Mouse (Mus musculus) myocyte (in vitro differentiated cells): ENCODE measurements around the gene Uqcrq. TPM values are rescaled to one million over a fixed set of nuclear protein-coding genes. Genes with fewer than 3 reads are reported as not detected.

ENCODE experiments used
- H3K27me3 ChIP-seq: one replicate; pipeline ENCODE4 v1.6.1; 2011; ENCODE audit not compliant: control insufficient read depth, insufficient read depth, insufficient read length
- H3K36me3 ChIP-seq: one replicate; pipeline ENCODE4 v1.6.1; 2011; ENCODE audit not compliant: control insufficient read depth, insufficient read depth
- H3K4me2 ChIP-seq: one replicate; pipeline ENCODE4 v1.6.1; 2011; ENCODE audit warnings: low read depth, control low read depth
- H3K4me3 ChIP-seq: one replicate; pipeline ENCODE4 v1.5.1; 2011; ENCODE audit warnings: mild to moderate bottlenecking, control low read depth, moderate library complexity
- H3K79me2 ChIP-seq: one replicate; pipeline ENCODE4 v1.6.1; 2011; ENCODE audit not compliant: control insufficient read depth, insufficient read depth
- H3ac ChIP-seq: one replicate; pipeline ENCODE4 v1.6.1; 2011; ENCODE audit not compliant: control insufficient read depth, insufficient read length
- CEBPB ChIP-seq: IDR thresholded peaks from 2 replicates; pipeline ENCODE4 v1.6.1; 2011; ENCODE audit warnings: mild to moderate bottlenecking, moderate library complexity; ENCODE audit not compliant: poor library complexity, insufficient read depth, severe bottlenecking
- E2F4 ChIP-seq: IDR thresholded peaks from one replicate; pipeline ENCODE4 v1.6.1; 2011; ENCODE audit warnings: mild to moderate bottlenecking, control low read depth, moderate library complexity; ENCODE audit not compliant: insufficient read depth
- MAX ChIP-seq: IDR thresholded peaks from one replicate; pipeline ENCODE4 v1.6.1; 2011; ENCODE audit warnings: low read depth, mild to moderate bottlenecking, control low read depth
- MYOD1 ChIP-seq, 3 experiments: IDR thresholded peaks; one replicate each; pipeline ENCODE4 v1.6.1; 2011; ENCODE audit warnings: control low read depth in 2 of 3, low read depth in 2 of 3, mild to moderate bottlenecking in 2 of 3, moderate library complexity in 1 of 3; ENCODE audit not compliant: insufficient read length in 2 of 3, control insufficient read depth in 1 of 3
- MYOG ChIP-seq, 3 experiments: IDR thresholded peaks; one replicate each; pipeline ENCODE4 v1.6.1; 2011; ENCODE audit warnings: control low read depth in 2 of 3, low read depth in 2 of 3, mild to moderate bottlenecking in 2 of 3; ENCODE audit not compliant: insufficient read length in 2 of 3, control insufficient read depth in 1 of 3, insufficient read depth in 1 of 3
- POLR2A ChIP-seq: IDR thresholded peaks from one replicate; pipeline ENCODE4 v1.6.1; 2011; ENCODE audit warnings: low read depth, mild to moderate bottlenecking, control low read depth, moderate library complexity; ENCODE audit not compliant: insufficient read length
- POLR2AphosphoS2 ChIP-seq: IDR thresholded peaks from one replicate; pipeline ENCODE4 v1.6.1; 2011; ENCODE audit warnings: low read depth, control low read depth; ENCODE audit not compliant: insufficient read length
- REST ChIP-seq: IDR thresholded peaks from one replicate; pipeline ENCODE4 v1.6.1; 2011; ENCODE audit warnings: mild to moderate bottlenecking, control low read depth, moderate library complexity; ENCODE audit not compliant: insufficient read depth, insufficient read length
- SRF ChIP-seq: IDR thresholded peaks from one replicate; pipeline ENCODE4 v1.6.1; 2011; ENCODE audit warnings: low read depth; ENCODE audit not compliant: control insufficient read depth, insufficient read length
- TCF12 ChIP-seq: IDR thresholded peaks from one replicate; pipeline ENCODE4 v1.6.1; 2011; ENCODE audit warnings: mild to moderate bottlenecking, control low read depth; ENCODE audit not compliant: poor library complexity, insufficient read depth, severe bottlenecking
- TCF3 ChIP-seq: IDR thresholded peaks from one replicate; pipeline ENCODE4 v1.6.1; 2011; ENCODE audit warnings: low read depth, control low read depth; ENCODE audit not compliant: insufficient read length
- USF1 ChIP-seq: IDR thresholded peaks from one replicate; pipeline ENCODE4 v1.6.1; 2011; ENCODE audit warnings: low read depth, mild to moderate bottlenecking, control low read depth, moderate library complexity
- polyA plus RNA-seq: library from polyadenylated mRNA; unstranded; fragments of >200 nt; fragmentation: generic; extraction: Trizol; gene quantifications from one replicate; pipeline ENCODE4 v1.2.1, GENCODE M21; 2012; ENCODE audit warnings: missing spikeins

Uqcrq gene
- polyA plus RNA-seq, 1 experiment: 1,153 TPM

DNA sequence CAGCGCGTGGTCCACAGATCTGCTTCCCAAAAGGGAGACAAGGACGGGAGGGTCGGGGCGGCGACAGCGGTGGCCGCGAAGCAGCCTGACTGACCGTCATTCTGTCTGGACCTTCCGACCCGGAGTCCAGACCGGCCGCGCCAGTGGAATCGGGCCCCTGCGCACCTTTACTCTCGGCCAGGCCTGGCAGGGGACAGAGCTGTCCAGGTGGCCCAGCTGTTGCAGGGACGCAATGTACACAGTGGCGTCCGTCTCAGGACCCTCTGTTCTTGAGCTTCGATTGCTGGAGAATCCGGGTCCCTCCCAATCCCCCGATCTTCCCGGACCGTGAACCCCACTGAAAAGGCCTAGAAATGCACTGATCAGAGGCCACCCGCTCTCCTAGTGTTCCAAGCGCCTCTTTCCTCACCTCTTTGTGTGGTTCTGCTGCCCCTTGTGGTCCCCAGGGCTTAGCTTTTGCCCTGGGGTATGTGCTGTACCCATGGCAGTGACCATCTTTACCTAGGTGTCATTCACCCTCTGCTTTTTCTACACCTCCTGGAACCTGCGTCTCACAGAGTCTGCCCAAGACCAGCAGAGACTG, 26.8 kb upstream of the Uqcrq start:
- Histone ChIP-seq H3K27me3 (no peaks in the 10 kb centered on the region), H3K4me3 (peak overlapping the region; percentile 25), H3K4me2 (peak overlapping the region; percentile 71), H3ac (no peak overlapping the region), H3K79me2 (no peaks in the 10 kb centered on the region), H3K36me3 (no peaks in the 10 kb centered on the region)
- no peak for TF ChIP-seq CEBPB
- no peak for TF ChIP-seq POLR2AphosphoS2
- TF ChIP-seq USF1: no peak
- TF ChIP-seq TCF12: no peak
- peak in 1 of 3 experiments; percentile 1 for TF ChIP-seq MYOD1 (IDR thresholded peaks at IDR 0.05; ENCODE audit: control insufficient read depth in 1 of 3, insufficient read length in 2 of 3, low read depth in 2 of 3)
- TF ChIP-seq MAX: no peak
- no peak for TF ChIP-seq MYOG (IDR thresholded peaks at IDR 0.05; ENCODE audit: control insufficient read depth in 1 of 3, insufficient read depth in 1 of 3, insufficient read length in 2 of 3, low read depth in 2 of 3)
- TF ChIP-seq TCF3: no peak

- Histone ChIP-seq H3K4me2 (peak within 1 kb of the TSS; percentile 71), H3K4me3 (peak within 1 kb of the TSS; percentile 25), H3ac (no peak within 1 kb of the TSS), H3K79me2 (no peaks in the 10 kb centered on the region), H3K27me3 (no peaks in the 10 kb centered on the region), H3K36me3 (no peaks in the 10 kb centered on the region)
- no peak for TF ChIP-seq MAX
- TF ChIP-seq MYOG (IDR thresholded peaks at IDR 0.05; ENCODE audit: control insufficient read depth in 1 of 3, insufficient read depth in 1 of 3, insufficient read length in 2 of 3, low read depth in 2 of 3): no peak
- no peak for TF ChIP-seq TCF3
- peak; percentile 61 for TF ChIP-seq POLR2A
- TF ChIP-seq SRF: no peak
These were observed 26.1 kb upstream of the Uqcrq start, which contains the start of the genes Gm10447 and Shroom1 for GRCm38 (mm10) chr11:53456474-53457371. Gene Gm10447 (minus strand): TSS chr11:53457110. Gene Shroom1 (plus strand): TSS chr11:53457205.

GRCm38 (mm10) chr11:53453031-53453430, 22.4 kb upstream of the Uqcrq start:
- Histone ChIP-seq H3K4me2 (no peak overlapping the region), H3K27me3 (peaks cover 8% of the 10 kb centered on the region), H3K4me3 (no peak overlapping the region), H3K79me2 (no peaks in the 10 kb centered on the region), H3ac (no peak overlapping the region), H3K36me3 (no peaks in the 10 kb centered on the region)
- TF ChIP-seq MYOG (IDR thresholded peaks at IDR 0.05; ENCODE audit: control insufficient read depth in 1 of 3, insufficient read depth in 1 of 3, insufficient read length in 2 of 3, low read depth in 2 of 3) (no peak), REST (no peak), TCF12 (no peak), CEBPB (no peak), SRF (no peak), POLR2AphosphoS2 (no peak), E2F4 (no peak)

DNA sequence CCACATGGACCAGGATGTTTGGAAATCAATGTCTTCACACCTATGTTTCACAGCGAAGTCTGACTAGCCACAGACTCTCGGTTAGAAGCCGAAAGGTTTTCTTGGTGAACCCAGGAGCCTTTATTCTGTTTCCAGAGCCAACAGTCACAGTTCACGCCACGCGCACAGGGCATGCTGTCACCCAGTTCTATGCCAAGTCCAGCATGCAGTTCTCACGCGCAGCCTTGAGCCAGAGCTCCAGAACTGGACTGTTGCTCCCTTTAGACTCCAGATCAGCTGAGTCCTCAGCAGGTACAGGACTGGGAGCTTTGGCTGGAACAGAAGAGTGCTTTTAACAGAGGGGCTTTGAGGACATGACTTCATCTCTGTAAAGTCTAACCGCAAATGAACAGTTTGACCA, 21.8 kb upstream of the Uqcrq start:
- no peaks in the 10 kb centered on the region for H3K36me3 ChIP-seq
- peaks cover 8% of the 10 kb centered on the region for H3K27me3 ChIP-seq
- H3K4me2 ChIP-seq: no peak overlapping the region
- no peak for TF ChIP-seq E2F4
- TF ChIP-seq CEBPB: no peak
- no peak for TF ChIP-seq USF1
- no peak for TF ChIP-seq TCF3
- TF ChIP-seq TCF12: no peak
- no peak for TF ChIP-seq POLR2A
- TF ChIP-seq MYOD1 (IDR thresholded peaks at IDR 0.05; ENCODE audit: control insufficient read depth in 1 of 3, insufficient read length in 2 of 3, low read depth in 2 of 3): no peak
- TF ChIP-seq MYOG (IDR thresholded peaks at IDR 0.05; ENCODE audit: control insufficient read depth in 1 of 3, insufficient read depth in 1 of 3, insufficient read length in 2 of 3, low read depth in 2 of 3): no peak
- TF ChIP-seq MAX: no peak
- TF ChIP-seq REST: no peak
- TF ChIP-seq SRF: no peak
- TF ChIP-seq POLR2AphosphoS2: no peak
- H3K4me3 ChIP-seq: no peak overlapping the region
- no peaks in the 10 kb centered on the region for H3K79me2 ChIP-seq
- H3ac ChIP-seq: no peak overlapping the region

GRCm38 (mm10) chr11:53451361-53451760, 20.7 kb upstream of the Uqcrq start:
- H3K4me3 ChIP-seq: no peak overlapping the region
- H3K27me3 ChIP-seq: peaks cover 8% of the 10 kb centered on the region
- H3K4me2 ChIP-seq: no peak overlapping the region
- TF ChIP-seq POLR2AphosphoS2: no peak
- TF ChIP-seq MAX: no peak
- TF ChIP-seq MYOD1 (IDR thresholded peaks at IDR 0.05; ENCODE audit: control insufficient read depth in 1 of 3, insufficient read length in 2 of 3, low read depth in 2 of 3): no peak
- no peak for TF ChIP-seq CEBPB
- no peak for TF ChIP-seq MYOG (IDR thresholded peaks at IDR 0.05; ENCODE audit: control insufficient read depth in 1 of 3, insufficient read depth in 1 of 3, insufficient read length in 2 of 3, low read depth in 2 of 3)
- no peak for TF ChIP-seq E2F4
- no peak for TF ChIP-seq TCF12
- no peak for TF ChIP-seq SRF
- no peak for TF ChIP-seq USF1
- no peak for TF ChIP-seq REST
- no peak for TF ChIP-seq TCF3
- H3K79me2 ChIP-seq: no peaks in the 10 kb centered on the region
- H3K36me3 ChIP-seq: no peaks in the 10 kb centered on the region
- H3ac ChIP-seq: no peak overlapping the region
